In the genomic region with DNA sequence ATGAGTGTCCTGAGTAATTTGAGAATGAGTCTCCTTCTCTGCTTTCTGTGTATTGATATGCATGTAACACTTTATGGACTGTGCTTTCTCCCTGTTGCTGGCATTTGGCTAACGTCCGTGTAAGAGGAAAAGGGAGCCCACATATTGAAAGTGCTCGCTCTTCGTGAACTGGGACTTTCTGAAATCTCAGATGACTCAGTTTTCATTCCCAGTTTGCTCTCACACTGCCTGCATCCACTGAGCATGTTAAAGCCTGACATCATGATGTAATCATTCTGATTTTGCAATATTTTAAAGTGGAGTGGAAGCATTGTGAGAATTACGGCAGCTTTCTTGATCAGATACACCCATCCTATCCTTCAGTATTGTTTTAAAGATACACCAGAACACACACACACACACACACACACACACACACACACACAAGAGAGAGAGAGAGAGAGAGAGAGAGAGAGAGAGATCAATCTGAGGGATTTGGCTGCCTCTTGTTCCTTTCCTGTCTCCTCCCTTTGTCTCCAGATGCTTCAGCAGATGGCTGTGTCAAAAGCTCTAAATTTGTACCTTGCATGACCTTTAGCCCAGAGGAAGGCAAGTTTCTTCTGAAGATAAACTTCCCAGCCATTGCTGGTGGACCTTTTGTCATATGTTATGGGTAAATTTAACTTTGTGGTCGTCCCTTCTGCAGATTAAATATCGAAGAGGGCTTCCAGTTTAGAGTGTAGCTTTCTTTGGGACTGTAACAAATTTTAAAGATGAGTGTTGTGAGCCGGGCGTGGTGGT, we compare ENCODE assay signal across 10 mouse cellular contexts.
DNase-seq lines count a peak whose midpoint lies in the region; ATAC-seq and TF ChIP-seq lines count a peak whose summit lies in the region.
"Had no signal": no experiment of that assay in that cellular context is flagged by ENCODE, and none has a peak within 500 bp of the region (broad histone marks: within the 10 kb centered on the region; RNA-seq: fewer than 3 reads in every experiment).

No protein-coding gene starts in this region.

- H3K27ac ChIP-seq in heart, adult 2 months = peak overlapping the region; percentile 36
- H3K27ac ChIP-seq in heart, embryonic 12.5 days (ENCODE audit: poor library complexity, severe bottlenecking) = no peak overlapping the region
- peak overlapping the region; percentile 46; the same call in 1 of the 2 replicates for H3K27ac ChIP-seq in neural tube, embryonic 13.5 days (replicated peaks)
- no peak overlapping the region for H3K27ac ChIP-seq in neural tube, embryonic 15.5 days (replicated peaks)

- H3K4me1 ChIP-seq in heart, adult 2 months (ENCODE audit: control insufficient read depth, insufficient read depth, low read length) = peaks cover 8% of the 10 kb centered on the region
- peaks cover 14% of the 10 kb centered on the region for H3K4me1 ChIP-seq in heart, embryonic 12.5 days (replicated peaks)
- H3K4me1 ChIP-seq in neural tube, embryonic 13.5 days (replicated peaks) = peaks cover 48% of the 10 kb centered on the region
- peaks cover 22% of the 10 kb centered on the region for H3K4me1 ChIP-seq in neural tube, embryonic 15.5 days

- no peaks in the 10 kb centered on the region; the same call in 1 of the 2 replicates for H3K79me2 ChIP-seq in heart, adult 2 months (replicated peaks; ENCODE audit: control insufficient read depth, insufficient read depth, low read length)

- TF ChIP-seq EP300 in heart, adult 2 months (IDR thresholded peaks at IDR 0.05; ENCODE audit: insufficient read depth, low read depth, low read length) = no peak

- peaks cover 10% of the 10 kb centered on the region for H3K36me3 ChIP-seq in heart, adult 2 months (ENCODE audit: control insufficient read depth, insufficient read depth, low read length)
- no peaks in the 10 kb centered on the region for H3K36me3 ChIP-seq in heart, embryonic 12.5 days
- no peaks in the 10 kb centered on the region for H3K36me3 ChIP-seq in neural tube, embryonic 13.5 days
- H3K36me3 ChIP-seq in neural tube, embryonic 15.5 days = no peaks in the 10 kb centered on the region

- ATAC-seq in heart, embryonic 12.5 days (ENCODE audit: insufficient number of reproducible peaks, low FRiP score) = no peak
- no peak for ATAC-seq in neural tube, embryonic 13.5 days (ENCODE audit: low read depth)
- ATAC-seq in neural tube, embryonic 15.5 days (ENCODE audit: low FRiP score) = no peak
- 0 out of 2 replicates have a peak, but pooled peaks have one; percentile 47 for ATAC-seq in common myeloid progenitor, adult 5-6 weeks (replicated peaks; ENCODE audit: low read depth, poor library complexity, severe bottlenecking)

- no peak overlapping the region for H3K4me2 ChIP-seq in heart, embryonic 12.5 days
- no peak overlapping the region for H3K4me2 ChIP-seq in neural tube, embryonic 13.5 days
- no peak overlapping the region for H3K4me2 ChIP-seq in neural tube, embryonic 15.5 days

- intact Hi-C loops in heart, adult 2 months (cut with DNase I) = loop anchor here (5.0 kb wide), 1 partner anchor 87 kb away; a partner anchor contains a TSS
- intact Hi-C loops in gastrocnemius, postnatal 14 days (cut with DNase I; ENCODE audit: low total_unique reads) = no loop called here

- peak overlapping the region; percentile 25; the same call in 1 of the 2 replicates for H3K9ac ChIP-seq in heart, adult 2 months (ENCODE audit: low read depth, low read length)
- H3K9ac ChIP-seq in heart, embryonic 12.5 days = no peak overlapping the region
- no peak overlapping the region for H3K9ac ChIP-seq in neural tube, embryonic 13.5 days
- H3K9ac ChIP-seq in neural tube, embryonic 15.5 days (replicated peaks) = no peak overlapping the region

- H3K4me3 ChIP-seq in heart, adult 2 months = 0 out of 2 replicates have a peak overlapping the region, but pooled peaks have one; percentile 8
- no peak overlapping the region for H3K4me3 ChIP-seq in heart, embryonic 12.5 days
- no peak overlapping the region for H3K4me3 ChIP-seq in neural tube, embryonic 13.5 days
- no peak overlapping the region for H3K4me3 ChIP-seq in neural tube, embryonic 15.5 days (replicated peaks)

- TF ChIP-seq CTCF in heart, adult 2 months (IDR thresholded peaks at IDR 0.05) = no peak

- 47% methylated on average over 9 of the region's 9 CpGs for WGBS in heart, adult 2 months
- 73% methylated on average over 9 of the region's 9 CpGs for WGBS in heart, embryonic 12.5 days
- WGBS in neural tube, embryonic 13.5 days = 74% methylated on average over 9 of the region's 9 CpGs
- WGBS in neural tube, embryonic 15.5 days = 72% methylated on average over 9 of the region's 9 CpGs

- no peaks in the 10 kb centered on the region for H3K27me3 ChIP-seq in heart, adult 2 months (ENCODE audit: control insufficient read depth, insufficient read depth, low read length)
- no peaks in the 10 kb centered on the region for H3K27me3 ChIP-seq in heart, embryonic 12.5 days (replicated peaks)
- no peaks in the 10 kb centered on the region for H3K27me3 ChIP-seq in neural tube, embryonic 13.5 days
- no peaks in the 10 kb centered on the region for H3K27me3 ChIP-seq in neural tube, embryonic 15.5 days (replicated peaks)

- TF ChIP-seq POLR2A in heart, adult 2 months (IDR thresholded peaks at IDR 0.05; ENCODE audit: insufficient read depth, low read depth, low read length) = no peak

- no peak for DNase-seq in heart, adult 2 months
- DNase-seq in skeletal muscle tissue, adult 2 months (ENCODE audit: low read depth, low spot score) = peak; percentile 48
- no peak for DNase-seq in layer of hippocampus, adult 11-12 months (ENCODE audit: low spot score)
- no peak for DNase-seq in gastrocnemius, postnatal 14 days
- DNase-seq: layer of hippocampus, postnatal 36 days; thymus, postnatal 14 days had no signal

- H3K9me3 ChIP-seq in heart, embryonic 12.5 days (replicated peaks) = no peaks in the 10 kb centered on the region
- H3K9me3 ChIP-seq in neural tube, embryonic 13.5 days = no peaks in the 10 kb centered on the region
- no peaks in the 10 kb centered on the region for H3K9me3 ChIP-seq in neural tube, embryonic 15.5 days (replicated peaks)

Comparison
In these comparisons a context has a peak if more than half of its experiments do, and no peak if none do; other contexts are left out.
1. H3K27ac ChIP-seq: peak in heart, adult 2 months (single experiment) and neural tube, embryonic 13.5 days (single experiment); none in heart, embryonic 12.5 days (single experiment) and neural tube, embryonic 15.5 days (single experiment).